Mouse (Mus musculus) gastrocnemius, postnatal 36 days (tissue): ENCODE measurements at regions not wholly inside any gene's neighbourhood (a gene's known extent, or its start where the extent isn't known, plus 50 kb on each side); places are given as distances from the start of the nearest gene placed in this dataset.
"Not testable (repeated sequence)": the region's sequence is repeated elsewhere in the genome, so short reads cannot be mapped to it uniquely, and the experiment has no call there.

ENCODE experiments used
- DNase-seq, 2 experiments: peaks; one replicate each; pipeline ENCODE4 v3.0.0; 2022
- intact Hi-C: fragments of 180-260 bp; cut with DNase I; formaldehyde crosslinking; loops from one replicate; pipeline ENCODE4 v1.15.1; 2025

DNA sequence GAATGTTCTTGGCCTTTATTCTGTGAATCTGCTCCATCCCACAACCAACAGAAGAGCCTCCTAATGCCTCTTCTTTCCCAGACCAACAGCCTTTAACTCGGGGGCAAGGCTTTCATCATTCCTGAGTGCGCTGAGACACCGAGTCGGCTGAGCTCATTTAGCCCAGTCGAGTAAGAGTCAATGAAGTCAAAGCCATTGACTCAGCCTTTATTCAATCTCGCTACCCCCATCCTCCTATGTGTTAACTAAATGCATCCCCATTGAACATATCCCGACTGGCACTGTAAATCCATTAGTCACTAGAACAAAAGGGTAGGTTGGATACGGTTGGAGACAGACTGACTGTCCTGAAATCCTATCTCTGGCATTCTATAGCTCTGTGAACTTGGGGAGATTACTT lies 115.9 kb upstream of the Cdk6 start:
- intact Hi-C loops, result loop anchor here (10.0 kb wide), 1 partner anchor 299 kb away; no protein-coding TSS in a partner anchor
- DNase-seq, result not testable (repeated sequence)

DNA sequence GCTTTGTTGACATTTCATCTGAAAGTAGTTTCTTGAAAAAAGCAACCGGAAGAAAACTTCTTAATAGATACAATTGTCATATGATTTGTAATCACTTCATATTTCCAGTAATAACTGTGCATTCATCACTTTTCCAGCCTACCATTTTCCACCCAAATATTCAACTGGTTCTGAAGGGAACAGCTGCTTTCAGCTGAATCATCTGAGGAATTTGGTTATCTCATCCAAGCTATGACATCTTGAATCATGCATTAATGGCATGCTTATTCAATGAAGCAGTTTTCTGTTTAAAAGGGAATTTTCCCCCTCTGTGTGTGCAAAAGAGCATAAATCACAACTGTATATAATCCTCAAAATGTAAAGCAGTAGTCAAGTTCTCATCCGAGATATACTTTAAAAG lies 97.2 kb upstream of the Cdk6 start:
- DNase-seq, intact Hi-C loops: not testable (repeated sequence)

DNA sequence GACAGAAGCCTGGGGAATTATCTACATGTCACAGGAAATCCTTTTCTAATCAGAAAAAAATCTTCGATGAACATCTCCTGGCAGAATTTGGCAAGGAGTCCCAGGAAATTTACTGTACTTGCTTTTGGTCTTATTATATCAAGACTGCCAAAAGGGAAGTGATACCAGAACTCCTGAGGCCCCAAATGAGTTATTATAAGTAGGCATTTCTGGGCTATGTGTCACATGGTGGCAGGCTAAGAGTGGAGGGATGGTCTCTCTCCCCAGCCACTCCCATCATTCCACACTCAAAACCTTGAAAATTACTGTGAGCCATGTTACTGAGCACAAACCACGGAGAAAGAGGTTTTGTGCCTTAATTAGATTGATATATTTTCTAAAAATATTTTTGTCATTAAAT lies 94.0 kb upstream of the Cdk6 start:
- intact Hi-C loops, result no loop called here
- no peak for DNase-seq

DNA sequence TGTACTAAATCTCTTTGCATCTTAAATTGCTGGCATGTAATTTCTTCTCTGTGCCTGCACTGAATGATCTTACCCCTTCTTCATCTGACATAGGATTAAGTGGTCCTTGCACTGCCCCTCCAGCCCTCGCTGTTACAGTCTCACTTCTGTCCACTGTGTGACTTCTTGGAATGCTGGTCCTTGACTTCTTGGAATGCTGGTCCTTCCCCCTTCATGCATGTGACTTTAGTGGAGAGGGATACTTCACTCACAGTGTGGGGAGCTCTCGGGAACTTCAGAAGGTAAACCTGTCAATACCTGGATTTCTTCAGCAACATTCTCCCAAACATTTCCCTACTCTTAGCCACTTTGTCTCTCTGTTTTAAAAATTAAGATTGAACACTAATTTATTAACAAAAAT lies 91.0 kb upstream of the Cdk6 start:
- DNase-seq, result no peak
- intact Hi-C loops, result no loop called here

DNA sequence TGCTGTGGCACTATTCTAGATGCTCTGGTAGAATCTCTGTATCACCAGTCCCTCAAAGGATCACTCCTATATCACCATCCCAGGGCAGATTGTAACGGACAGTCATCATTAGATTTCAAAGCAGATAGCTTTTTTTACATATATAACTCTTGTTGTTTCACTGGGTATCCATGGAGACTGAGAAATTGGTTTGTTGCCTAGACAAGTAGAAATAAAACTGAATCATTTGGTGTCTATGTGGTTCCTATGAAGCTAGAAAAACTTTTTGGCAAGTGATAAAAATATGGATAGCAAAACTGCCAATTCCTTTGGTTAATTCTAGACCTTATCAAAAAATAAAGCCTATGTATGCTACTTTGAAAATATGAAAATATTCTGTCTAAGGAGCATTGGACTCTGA lies 81.0 kb upstream of the Cdk6 start:
- intact Hi-C loops, result no loop called here
- no peak for DNase-seq

DNA sequence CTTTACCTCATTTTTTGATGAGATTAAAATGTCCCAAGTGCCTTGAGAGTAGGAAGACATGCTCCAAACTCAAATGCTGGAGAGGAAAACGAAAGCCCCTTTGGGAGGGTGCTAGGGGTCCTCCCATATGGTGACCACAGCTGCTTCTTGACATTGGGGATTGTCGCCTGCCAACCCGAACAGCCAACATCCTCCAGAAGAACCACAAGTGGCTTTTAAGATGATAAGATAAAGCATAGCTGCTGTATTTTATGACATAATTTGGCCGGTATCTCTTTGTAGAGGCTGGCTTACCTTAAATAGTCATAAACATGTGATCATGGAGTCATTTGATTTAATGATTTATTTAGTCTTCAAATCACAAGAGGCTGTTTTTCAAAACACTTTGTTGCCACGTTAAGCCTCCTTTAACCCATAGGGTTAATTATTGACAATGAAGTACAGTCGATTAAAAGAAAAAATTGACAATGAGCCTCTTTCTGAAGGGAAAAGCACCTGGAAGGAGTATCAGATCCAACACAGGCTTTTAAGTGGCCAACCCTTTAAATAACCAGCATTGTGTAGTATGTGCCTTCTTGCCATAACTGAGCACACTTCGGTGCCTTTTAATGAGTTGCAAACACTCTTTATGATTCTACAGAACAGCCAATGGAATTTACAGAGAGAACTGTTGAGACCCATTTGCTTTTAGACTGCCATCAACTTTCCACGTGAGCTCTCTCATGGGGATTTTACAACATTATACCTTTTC lies 76.1 kb upstream of the Cdk6 start:
- DNase-seq, intact Hi-C loops: not testable (repeated sequence)

DNA sequence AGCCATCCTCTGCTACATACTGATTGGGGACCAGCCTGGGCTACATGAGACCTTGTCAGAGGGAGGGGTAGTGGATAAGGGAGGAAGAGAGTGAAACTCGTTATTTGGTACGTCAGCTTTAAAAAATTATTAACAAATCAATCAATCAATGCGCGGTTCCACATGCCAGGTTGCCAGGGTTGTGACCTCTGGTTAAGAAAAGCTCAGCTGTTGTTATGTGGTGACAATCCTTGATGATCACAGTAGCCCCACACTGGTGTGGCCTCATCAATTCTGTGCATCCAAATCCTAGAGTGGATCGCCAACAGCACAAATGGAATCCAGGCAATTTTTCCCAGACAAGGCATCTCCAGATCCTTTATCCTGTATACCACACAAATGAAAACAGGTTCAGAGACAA lies 74.3 kb upstream of the Cdk6 start:
- intact Hi-C loops, result no loop called here
- no peak for DNase-seq

DNA sequence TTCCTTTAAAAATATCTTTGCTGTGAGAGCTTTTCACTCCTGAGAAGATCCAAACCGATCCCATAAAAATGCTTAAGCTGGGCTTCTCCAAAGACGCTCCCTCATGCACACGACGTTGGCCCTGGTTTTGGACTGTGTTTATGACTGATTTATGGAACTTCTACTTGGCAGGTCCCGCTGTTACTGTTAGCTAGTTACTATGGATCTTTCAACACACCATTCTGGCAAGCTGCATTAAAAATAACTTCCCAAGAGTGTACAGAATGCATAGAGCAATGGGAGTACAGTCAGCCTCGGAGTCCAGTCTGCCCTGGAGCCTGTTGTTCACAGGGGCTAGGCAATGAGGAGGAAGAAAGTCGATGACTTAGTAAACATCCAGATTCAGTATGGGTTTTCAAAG lies 71.5 kb upstream of the Cdk6 start:
- DNase-seq, result no peak
- intact Hi-C loops, result no loop called here

DNA sequence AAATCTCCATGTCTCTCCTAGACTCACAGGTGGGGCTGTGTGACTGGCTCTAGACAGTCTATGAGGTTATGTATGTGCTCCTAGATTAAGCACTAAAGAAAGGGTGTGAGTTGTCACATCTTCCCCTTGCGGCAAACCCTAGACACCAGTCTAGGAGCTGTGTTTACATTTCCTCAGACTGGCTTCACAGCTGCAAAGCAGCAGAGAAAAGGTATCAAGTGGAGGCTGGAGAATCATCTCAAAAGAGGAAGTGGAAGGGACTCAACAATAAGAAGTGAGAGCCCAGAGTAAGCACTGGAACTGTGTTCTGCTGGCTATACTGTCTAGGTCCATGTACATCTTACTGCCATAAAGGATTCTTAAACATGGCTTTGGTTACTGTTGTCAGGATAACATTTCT lies 68.1 kb upstream of the Cdk6 start:
- DNase-seq, intact Hi-C loops: not testable (repeated sequence)

DNA sequence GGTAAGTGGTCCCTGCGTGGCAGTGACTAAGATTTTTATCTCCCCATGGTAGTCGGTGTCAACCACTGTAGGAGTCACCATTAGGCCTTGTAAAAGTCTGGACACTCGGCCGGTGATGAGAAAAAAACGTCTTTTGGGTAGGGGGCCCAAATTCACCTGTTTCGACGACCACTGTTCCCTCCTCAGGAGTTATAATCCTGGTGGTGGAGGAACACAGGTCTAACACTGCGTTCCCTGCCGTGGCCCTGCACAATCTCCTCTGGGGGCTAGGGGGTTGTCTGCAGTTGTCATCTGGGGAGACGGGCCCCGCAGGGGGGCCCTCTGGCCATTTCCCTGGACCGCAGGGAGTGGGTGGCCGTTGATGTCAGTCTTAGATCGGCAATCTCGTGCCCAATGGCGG lies 64.0 kb upstream of the Cdk6 start:
- intact Hi-C loops, result not testable (repeated sequence)

DNA sequence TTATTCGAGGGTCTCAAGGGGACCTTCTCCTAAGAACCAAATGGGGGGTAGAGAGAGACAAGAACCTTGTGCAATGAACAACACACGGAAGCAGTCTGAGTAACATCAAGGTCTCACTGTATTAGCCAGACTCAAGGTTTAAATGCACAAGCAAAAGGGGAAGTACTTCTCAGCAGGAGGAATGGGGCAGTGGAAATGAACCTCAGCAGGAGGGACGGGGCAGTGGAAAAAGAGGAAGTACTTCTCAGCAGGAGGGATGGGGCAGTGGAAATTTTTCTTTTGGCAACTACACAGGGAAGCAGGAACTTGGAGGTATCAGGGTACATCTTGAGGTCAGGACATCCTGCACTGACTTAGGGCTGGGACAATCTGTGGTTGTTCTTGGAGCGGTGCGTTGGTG lies 62.3 kb upstream of the Cdk6 start:
- DNase-seq, intact Hi-C loops: not testable (repeated sequence)

More for the DNA sequence above, 64.0 kb upstream of the Cdk6 start:
- DNase-seq, result not testable (repeated sequence)

DNA sequence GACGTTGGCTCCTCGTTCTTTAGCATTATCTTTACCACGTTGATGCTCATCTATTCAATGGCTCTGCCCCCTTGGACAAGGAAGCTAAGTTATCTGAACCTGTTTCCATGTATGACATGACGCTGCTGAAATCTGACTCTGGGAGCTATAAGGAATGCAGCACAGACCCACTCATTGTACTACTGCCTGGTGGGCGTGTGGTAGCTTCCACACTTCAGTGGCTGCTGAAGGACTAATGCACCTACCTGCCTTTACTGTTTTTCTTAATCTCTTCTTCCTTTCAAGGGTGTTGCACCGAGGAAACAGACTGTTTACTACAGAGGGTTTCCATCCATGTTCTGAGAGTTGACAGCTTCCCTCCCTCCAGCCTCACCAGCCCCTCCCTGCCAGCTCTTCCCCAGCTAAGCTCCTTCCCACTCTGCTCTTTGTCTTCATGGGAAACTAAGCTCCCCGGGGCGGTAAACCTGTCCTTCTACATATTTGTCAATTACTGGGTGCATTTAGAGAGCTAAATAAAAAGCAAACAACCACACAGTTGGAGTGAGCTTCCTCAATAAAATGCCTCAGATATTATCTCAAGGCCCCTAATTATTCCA lies 59.3 kb upstream of the Cdk6 start:
- intact Hi-C loops, DNase-seq: not testable (repeated sequence)

DNA sequence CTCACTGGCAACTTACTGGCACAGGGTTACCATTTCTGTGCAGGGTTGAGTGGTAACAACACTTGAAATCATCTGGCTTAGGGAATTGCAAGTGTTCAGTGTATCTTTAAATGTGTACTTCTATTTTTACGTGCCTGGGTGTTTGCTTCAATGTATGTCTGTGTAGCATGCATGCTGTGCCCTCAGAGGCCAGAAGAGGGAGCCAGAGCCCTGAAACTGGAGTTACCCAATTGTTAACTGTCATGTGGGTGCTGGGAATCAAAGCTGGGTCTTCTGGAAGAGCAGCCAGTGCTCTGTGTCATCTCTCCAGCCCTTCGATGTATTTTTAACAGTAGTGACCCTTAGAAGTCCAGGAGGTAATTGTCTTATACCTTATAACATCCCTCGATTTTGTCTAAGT lies 58.2 kb upstream of the Cdk6 start:
- intact Hi-C loops, result no loop called here
- no peak for DNase-seq

DNA sequence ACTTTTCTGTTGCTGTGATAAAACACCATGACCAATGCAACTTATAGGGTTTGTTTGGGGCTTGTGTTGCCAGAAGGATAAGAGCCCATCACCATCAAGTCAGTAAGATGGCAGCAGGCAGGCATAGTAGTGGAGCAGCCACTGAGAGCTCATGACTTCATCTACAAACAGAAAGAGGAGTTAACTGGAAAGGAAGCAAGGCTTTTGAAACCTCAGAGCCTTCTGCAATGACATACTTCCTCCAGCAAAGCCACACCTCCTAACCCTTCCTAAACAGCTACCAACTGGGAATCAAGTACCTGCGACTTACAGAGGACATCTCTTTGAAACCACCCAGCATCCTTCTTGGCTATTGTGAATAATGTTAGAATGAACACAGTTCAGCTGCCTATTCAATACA lies 57.0 kb upstream of the Cdk6 start:
- not testable (repeated sequence) for DNase-seq

DNA sequence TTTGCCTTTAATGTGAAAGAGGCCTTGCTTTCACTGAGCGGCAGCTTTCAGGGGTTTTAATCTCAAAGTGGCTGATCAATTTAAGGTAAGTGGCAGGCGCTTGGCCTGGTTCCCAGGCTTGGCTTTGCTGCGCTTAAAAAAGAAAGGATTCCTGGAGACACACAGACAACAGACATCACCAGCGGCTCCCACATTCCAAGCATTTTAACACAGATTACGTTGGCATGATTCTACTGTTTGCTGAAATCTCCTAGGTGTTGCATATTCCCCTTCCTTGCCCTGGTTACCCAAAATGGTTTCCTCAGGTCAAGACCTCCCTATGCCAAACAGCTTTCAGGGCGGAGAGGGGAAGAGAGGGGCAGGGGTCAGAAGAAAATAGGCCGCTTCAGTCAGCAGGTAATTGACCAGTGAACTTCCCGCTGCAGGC lies 51.3 kb upstream of the Cdk6 start:
- intact Hi-C loops, DNase-seq: not testable (repeated sequence)

More for the DNA sequence above, 57.0 kb upstream of the Cdk6 start:
- intact Hi-C loops, result not testable (repeated sequence)
